Mouse (Mus musculus) frontal cortex, postnatal 14 days (tissue): ENCODE measurements at regions not wholly inside any gene's neighbourhood (a gene's known extent, or its start where the extent isn't known, plus 50 kb on each side); places are given as distances from the start of the nearest gene placed in this dataset.
A peak's percentile ranks its signal among the peaks of the same experiment; 100 is the strongest.

Source experiments
- DNase-seq, 2 experiments: peaks; one replicate each; pipeline ENCODE4 v3.0.0; 2022; ENCODE audit warnings: low spot score in 2 of 2

GRCm38 (mm10) chr1:193541281-193541680, 171.2 kb upstream of the Camk1g start:
- DNase-seq, result no peak

DNA sequence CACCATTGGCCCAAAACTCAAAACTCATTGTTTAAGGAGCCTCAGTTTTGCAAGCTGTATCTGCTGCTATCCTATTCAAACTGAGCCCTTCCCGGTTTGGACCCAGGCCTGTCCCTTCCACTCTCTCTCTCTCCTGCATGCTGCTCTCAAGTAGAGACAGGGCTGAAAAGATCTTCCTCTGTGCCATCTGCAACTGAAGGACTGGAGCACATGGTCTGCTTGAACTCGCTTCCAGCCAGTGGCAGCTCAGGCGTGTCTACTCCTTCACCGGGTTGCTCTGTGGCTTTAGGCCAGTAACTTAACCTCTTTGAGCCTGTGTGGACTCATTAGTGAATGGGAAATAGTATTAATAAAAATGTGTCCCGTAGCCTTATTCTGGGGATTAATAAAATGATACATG, 170.4 kb upstream of the Camk1g start:
- DNase-seq, result no peak

DNA sequence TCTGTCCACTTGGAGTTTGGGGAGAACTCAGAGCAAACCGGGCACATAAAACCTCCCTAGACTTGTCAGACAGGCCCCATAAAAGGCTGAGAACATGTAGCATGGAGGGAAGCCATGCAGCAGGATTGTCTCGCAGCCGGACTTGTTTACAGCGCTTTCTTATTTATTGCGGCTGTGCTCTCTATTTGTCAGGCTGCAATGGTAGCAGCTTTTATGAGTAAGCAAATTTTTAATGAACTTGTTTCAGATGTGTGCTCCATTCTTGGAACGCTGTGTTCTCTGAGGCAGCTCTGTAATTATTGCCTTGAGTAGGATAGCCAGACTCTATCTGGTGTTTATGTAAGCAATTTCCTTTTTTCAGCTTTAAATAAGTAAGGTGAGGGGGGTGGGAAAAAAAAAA, 169.2 kb upstream of the Camk1g start:
- DNase-seq, result no peak

DNA sequence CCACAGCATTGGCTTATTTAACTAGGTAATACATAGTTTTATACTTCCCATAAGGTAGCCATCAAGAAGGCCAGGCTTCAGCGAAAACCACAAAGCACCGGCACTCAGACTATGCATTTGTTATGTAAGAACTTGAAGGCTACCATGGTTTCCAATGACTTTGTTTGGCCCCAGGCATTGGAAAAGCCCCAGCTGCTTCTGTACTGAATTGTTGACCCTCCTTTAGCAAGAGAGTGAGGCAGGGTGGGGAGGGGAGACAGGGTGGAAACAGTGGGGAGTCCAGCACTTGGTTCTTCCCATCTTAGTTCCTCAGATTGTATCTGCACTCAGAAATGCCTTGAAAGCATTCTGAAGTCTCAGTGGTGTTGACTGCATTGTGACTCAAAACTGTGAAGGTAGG, 168.3 kb upstream of the Camk1g start:
- DNase-seq, result no peak

- DNase-seq, result no peak
These were observed 167.5 kb upstream of the Camk1g start for GRCm38 (mm10) chr1:193537616-193538015.

GRCm38 (mm10) chr1:193536552-193536951, 166.5 kb upstream of the Camk1g start:
- DNase-seq, result no peak

DNA sequence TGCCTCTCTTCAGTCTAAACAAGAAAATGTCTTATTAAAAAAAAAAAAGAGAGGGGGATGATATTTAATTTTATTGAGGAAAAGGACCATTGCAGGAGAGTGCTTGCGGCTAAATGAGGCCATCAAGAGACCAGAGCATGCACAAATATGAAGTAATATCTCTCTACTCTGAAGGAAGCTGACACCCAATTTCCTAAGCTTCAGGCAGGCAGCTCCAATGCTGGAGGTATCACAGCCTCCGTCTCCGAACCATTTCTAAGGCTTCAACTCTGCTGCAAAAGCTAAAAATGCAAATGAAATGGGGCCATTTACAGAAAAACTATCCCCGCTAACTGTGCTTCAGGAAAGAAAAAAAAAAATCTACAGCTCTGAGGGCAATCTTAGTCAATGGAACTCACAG, 164.4 kb upstream of the Camk1g start:
- DNase-seq, result no peak

- no peak for DNase-seq
These were observed 156.4 kb upstream of the Camk1g start for GRCm38 (mm10) chr1:193526501-193526900.

DNA sequence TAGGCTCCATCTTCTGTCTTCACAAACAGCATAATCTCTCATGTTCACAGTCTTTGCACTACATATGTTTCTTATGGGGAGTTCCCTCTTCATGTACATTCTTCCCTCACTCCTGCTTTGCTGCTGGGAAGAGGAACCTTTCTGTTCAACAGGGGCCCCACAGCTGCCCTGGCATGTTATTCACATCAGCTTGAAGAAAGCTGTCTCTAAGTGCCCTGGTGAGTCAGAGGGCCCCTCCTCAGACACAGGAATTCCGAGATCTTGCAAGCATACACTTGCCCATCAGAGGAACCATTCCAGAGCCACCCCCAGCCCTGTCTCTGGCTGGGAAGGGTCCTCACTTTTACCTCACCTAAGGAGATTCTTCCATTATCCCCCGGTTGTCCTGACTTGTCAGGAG, 151.9 kb upstream of the Camk1g start:
- no peak for DNase-seq

DNA sequence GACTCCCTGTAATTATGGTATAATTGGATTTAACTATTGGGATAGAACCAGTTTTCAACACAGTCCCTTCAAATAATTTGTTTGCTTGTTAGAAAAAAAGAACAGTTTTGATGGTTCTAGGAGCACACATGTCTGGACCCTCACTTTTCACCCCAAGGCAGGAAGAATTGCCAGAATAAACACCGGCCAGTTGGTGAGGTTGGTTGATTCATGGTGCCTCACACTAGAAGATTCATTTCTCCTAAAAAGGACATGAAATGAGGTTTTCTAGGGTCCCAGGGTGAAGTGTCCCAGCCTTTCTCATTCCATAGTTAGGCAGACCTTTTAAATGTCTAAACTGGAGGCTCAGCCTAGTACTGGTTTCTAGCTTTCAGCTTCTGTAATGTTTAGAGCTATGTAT, 148.7 kb upstream of the Camk1g start:
- DNase-seq, result no peak

- DNase-seq, result no peak
These were observed 147.9 kb upstream of the Camk1g start for GRCm38 (mm10) chr1:193517968-193518367.

- no peak for DNase-seq
These were observed 147.2 kb upstream of the Camk1g start for GRCm38 (mm10) chr1:193517293-193517692.

DNA sequence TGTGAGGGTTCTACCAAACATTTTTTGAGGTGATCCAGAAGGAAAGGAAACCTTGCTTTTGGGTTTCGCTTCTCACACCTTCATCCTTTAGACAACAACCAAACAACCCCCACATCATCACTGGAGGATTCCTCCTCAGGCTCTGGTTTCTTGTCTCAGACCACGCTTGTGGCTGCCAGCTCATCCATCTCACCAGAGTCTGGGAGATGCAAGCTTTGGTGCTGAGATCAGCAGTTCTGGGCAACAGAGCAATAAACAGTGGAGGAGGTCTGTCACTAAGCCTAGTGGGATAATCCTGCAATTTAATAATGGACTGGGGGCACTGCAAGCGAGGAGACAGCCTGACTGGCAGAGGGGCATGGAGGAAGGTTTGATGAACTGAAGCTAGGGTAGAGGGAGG, 146.3 kb upstream of the Camk1g start:
- no peak for DNase-seq

- no peak for DNase-seq
These were observed 144.0 kb upstream of the Camk1g start for GRCm38 (mm10) chr1:193513929-193514710.

GRCm38 (mm10) chr1:193510066-193510793, 140.1 kb upstream of the Camk1g start:
- no peak for DNase-seq

- no peak for DNase-seq
These were observed 138.2 kb upstream of the Camk1g start for GRCm38 (mm10) chr1:193508271-193508670.

- DNase-seq, result no peak
These were observed 136.9 kb upstream of the Camk1g start for GRCm38 (mm10) chr1:193506991-193507390.

DNA sequence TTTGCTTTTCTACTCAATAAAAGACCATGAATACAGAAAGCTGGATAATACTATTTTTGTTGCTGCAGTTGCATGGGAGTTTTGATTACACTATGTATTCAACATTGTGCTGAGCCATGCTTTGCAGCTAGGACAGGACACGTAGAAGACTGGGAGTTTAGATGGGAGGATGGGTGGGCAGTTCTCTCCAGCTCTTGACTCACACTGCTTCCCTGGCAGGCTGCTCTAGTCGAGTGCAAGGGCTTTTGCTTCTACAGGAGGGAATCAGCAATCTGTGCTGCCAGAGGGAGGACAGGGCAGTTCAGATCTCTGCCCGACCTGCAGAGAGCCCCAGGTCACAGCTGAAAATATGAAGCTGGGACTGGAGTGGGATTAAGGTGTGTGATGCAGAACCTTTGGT, 135.3 kb upstream of the Camk1g start:
- DNase-seq, result no peak

DNA sequence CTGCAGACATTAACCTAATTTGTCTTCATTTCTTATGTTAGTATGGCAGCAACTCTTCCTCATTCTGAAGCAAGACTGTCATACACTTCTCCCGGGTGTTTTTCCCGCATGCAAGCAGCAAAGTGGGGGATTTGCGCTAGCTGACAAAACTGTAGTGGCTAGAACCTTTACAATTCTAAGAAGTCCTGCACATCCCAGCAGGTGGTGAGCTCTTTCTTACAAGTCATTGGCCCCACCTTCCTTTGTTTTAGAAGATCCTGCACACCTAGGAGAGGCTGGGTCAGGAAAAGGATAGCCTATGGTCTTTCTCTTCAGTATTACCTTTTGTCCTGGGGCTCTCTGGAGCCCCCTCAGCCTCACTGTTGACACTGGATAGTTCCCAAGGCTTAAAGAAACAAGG, 134.5 kb upstream of the Camk1g start:
- no peak for DNase-seq

DNA sequence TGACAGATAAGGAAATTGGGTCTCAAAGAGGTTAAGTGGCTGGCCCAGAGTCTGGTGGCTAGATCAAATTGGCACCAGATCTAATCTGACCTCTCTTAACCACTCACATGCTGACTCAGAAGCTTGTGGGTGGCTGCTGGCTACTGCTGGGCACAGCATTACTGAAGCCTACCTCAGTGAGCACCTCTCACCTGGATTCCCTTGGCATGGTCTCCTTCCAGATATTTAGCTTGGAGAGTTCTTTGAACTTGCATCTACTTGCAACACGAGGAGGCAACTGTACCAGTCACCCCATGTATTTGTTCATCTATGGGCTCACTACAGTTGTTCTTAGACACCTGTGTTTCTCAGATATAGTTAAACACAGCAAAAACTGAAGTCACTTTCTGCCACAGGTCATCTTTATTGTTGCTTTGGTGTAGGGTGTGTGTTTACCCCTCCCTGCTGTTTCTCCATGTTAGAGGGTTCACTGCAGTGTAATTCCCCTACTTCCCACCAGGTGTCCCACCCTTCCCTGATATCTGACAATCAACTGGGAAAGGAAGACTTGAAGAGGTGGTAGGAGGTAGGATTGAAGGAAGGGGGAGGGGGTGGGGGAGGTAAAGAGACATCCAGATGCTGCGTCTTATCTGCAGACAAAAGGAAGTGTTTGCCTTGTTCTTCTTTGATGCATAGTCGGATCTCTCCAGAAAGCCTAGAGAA, 133.7 kb upstream of the Camk1g start:
- DNase-seq, result peak; percentile 30 to 62

DNA sequence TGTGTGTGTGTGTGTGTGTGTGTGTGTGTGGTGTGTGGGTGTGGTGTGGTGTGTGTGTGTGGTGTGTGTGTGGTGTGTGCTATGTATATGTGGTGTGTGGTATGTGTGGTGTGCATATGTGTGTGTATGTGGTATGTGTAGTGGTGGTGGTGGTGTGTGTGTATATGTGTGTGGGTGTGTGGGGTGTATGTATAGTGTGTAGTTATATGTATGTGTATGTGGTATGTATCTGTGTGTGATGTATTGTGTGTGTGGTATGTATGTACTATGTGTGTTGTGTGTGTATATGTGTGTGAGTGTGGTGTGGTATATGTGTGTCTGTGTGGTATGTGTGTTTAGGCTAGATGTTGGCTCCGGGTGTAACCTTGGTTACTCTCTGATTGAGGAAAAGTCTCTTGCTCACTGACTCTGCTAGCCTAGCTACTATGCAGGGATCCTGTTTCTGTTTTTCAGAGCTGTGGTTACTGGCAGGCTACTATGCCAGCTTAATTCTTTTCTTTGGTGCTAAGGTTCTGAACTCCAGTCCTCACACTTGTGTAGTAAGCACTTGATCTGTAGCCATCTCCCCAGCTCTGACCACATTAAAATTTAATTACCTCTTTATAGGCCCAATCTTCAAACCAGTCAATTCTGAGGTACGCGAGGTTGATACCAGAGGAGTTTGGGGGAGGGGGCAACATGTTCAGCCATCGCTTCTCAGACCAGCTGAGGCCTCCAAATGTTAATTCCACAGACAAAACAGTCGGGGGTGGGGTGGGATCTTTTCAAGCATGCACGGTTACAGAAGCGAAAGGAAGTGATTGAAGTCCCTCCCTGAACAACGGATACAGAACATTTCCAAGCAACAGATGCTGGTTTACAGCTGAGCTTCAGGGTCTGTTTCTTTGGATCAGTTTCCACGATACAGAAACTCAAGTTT, 126.4 kb upstream of the Camk1g start:
- no peak for DNase-seq

GRCm38 (mm10) chr1:193488039-193488438, 117.9 kb upstream of the Camk1g start:
- DNase-seq, result no peak
